ENCODE assay signal across 8 mouse cellular contexts in genomic region chr11:90686287-90687025, GRCm38 (mm10). TPM values are rescaled to one million over a fixed set of nuclear protein-coding genes. Genes with fewer than 3 reads are reported as not detected.
DNase-seq lines count a peak whose midpoint lies in the region; ATAC-seq and TF ChIP-seq lines count a peak whose summit lies in the region.

No protein-coding gene starts in this region.

- peak overlapping the region; percentile 82 for H3K4me2 ChIP-seq in hindbrain, embryonic 13.5 days
- H3K4me2 ChIP-seq in lung, embryonic 16.5 days (ENCODE audit: low read depth, low read length) = peak overlapping the region; percentile 91
- H3K4me2 ChIP-seq in stomach, embryonic 14.5 days (replicated peaks; ENCODE audit: low read depth, low read length) = peak overlapping the region; percentile 89

- no peak for ATAC-seq in hindbrain, embryonic 13.5 days (ENCODE audit: low FRiP score)
- peak; percentile 21; the same call in 1 of the 2 replicates for ATAC-seq in lung, embryonic 16.5 days (ENCODE audit: low read depth)
- 0 out of 2 replicates have a peak, but pooled peaks have one; percentile 31 for ATAC-seq in stomach, embryonic 14.5 days (ENCODE audit: insufficient number of reproducible peaks, insufficient read depth, low FRiP score, low read depth)
- ATAC-seq in activated CD4-positive, CD25-positive, alpha-beta regulatory T cell, adult 4 months = no peak

- peak in 1 of 2 experiments; percentile 12 for DNase-seq in cerebellum, adult 2 months
- no peak for DNase-seq in cerebellum, postnatal 4 days (ENCODE audit: low spot score in 2 of 2)
- DNase-seq in c-Kit-positive CD71-positive TER-119-positive erythroid progenitor cells, embryonic 14.5 days (ENCODE audit: low spot score) = peak; percentile 67
- no peak for DNase-seq in urinary bladder, postnatal 10 days (ENCODE audit: low spot score)

- H3K36me3 ChIP-seq in hindbrain, embryonic 13.5 days = no peaks in the 10 kb centered on the region
- H3K36me3 ChIP-seq in lung, embryonic 16.5 days (ENCODE audit: control insufficient read depth, insufficient read depth, low read length) = peaks cover 7% of the 10 kb centered on the region; the same call in 1 of the 2 replicates
- no peaks in the 10 kb centered on the region for H3K36me3 ChIP-seq in stomach, embryonic 14.5 days (ENCODE audit: control insufficient read depth, insufficient read depth, low read length)

- H3K9ac ChIP-seq in hindbrain, embryonic 13.5 days = peak overlapping the region; percentile 74
- peak overlapping the region; percentile 72 for H3K9ac ChIP-seq in lung, embryonic 16.5 days (ENCODE audit: low read length)
- H3K9ac ChIP-seq in stomach, embryonic 14.5 days (replicated peaks; ENCODE audit: low read depth, low read length) = peak overlapping the region; percentile 38; the same call in 1 of the 2 replicates

- TF ChIP-seq CTCF in cerebellum, adult 2 months (IDR thresholded peaks at IDR 0.05; ENCODE audit: borderline replicate concordance, insufficient read depth, low read depth, low read length) = no peak

- no peaks in the 10 kb centered on the region for H3K4me1 ChIP-seq in cerebellum, adult 2 months (ENCODE audit: control insufficient read depth, insufficient read depth, low read length)
- H3K4me1 ChIP-seq in hindbrain, embryonic 13.5 days (replicated peaks) = peaks cover 20% of the 10 kb centered on the region
- peaks cover 9% of the 10 kb centered on the region for H3K4me1 ChIP-seq in lung, embryonic 16.5 days (replicated peaks; ENCODE audit: control insufficient read depth, insufficient read depth, low read length)
- peaks cover 7% of the 10 kb centered on the region; the same call in 1 of the 2 replicates for H3K4me1 ChIP-seq in stomach, embryonic 14.5 days (ENCODE audit: control insufficient read depth, insufficient read depth, low read length)

- H3K27ac ChIP-seq in cerebellum, adult 2 months (ENCODE audit: insufficient read depth, low read length) = no peak overlapping the region
- no peak overlapping the region for H3K27ac ChIP-seq in hindbrain, embryonic 13.5 days
- no peak overlapping the region for H3K27ac ChIP-seq in lung, embryonic 16.5 days (ENCODE audit: low read length)
- no peak overlapping the region for H3K27ac ChIP-seq in stomach, embryonic 14.5 days (ENCODE audit: low read length)

- no peaks in the 10 kb centered on the region for H3K9me3 ChIP-seq in hindbrain, embryonic 13.5 days
- H3K9me3 ChIP-seq in lung, embryonic 16.5 days (ENCODE audit: control insufficient read depth, low read length) = no peaks in the 10 kb centered on the region
- no peaks in the 10 kb centered on the region for H3K9me3 ChIP-seq in stomach, embryonic 14.5 days (ENCODE audit: control insufficient read depth, low read depth, low read length)

- H3K27me3 ChIP-seq in cerebellum, adult 2 months (ENCODE audit: control insufficient read depth, insufficient read depth, low read length) = no peaks in the 10 kb centered on the region; the same call in 1 of the 2 replicates
- H3K27me3 ChIP-seq in hindbrain, embryonic 13.5 days = peaks cover 11% of the 10 kb centered on the region; the same call in 1 of the 2 replicates
- H3K27me3 ChIP-seq in lung, embryonic 16.5 days (ENCODE audit: control insufficient read depth, insufficient read depth, low read depth, low read length) = no peaks in the 10 kb centered on the region
- H3K27me3 ChIP-seq in stomach, embryonic 14.5 days (ENCODE audit: control insufficient read depth, insufficient read depth, low read length) = no peaks in the 10 kb centered on the region

- no peak for TF ChIP-seq POLR2A in cerebellum, adult 2 months (IDR thresholded peaks at IDR 0.05; ENCODE audit: borderline replicate concordance, insufficient read depth, low read length)

- WGBS in cerebellum, adult 2 months = 74% methylated on average over 13 of the region's 13 CpGs
- 74% methylated on average over 13 of the region's 13 CpGs for WGBS in hindbrain, embryonic 13.5 days
- WGBS in lung, embryonic 16.5 days = 68% methylated on average over 13 of the region's 13 CpGs
- 68% methylated on average over 13 of the region's 13 CpGs for WGBS in stomach, embryonic 14.5 days

- H3K4me3 ChIP-seq in cerebellum, adult 2 months (replicated peaks; ENCODE audit: insufficient read depth, low read depth, low read length) = peak overlapping the region; percentile 90
- H3K4me3 ChIP-seq in hindbrain, embryonic 13.5 days = peak overlapping the region; percentile 55
- peak overlapping the region; percentile 69 for H3K4me3 ChIP-seq in lung, embryonic 16.5 days (ENCODE audit: low read length)
- peak overlapping the region; percentile 45 for H3K4me3 ChIP-seq in stomach, embryonic 14.5 days (ENCODE audit: low read depth, low read length)

RNA-seq across cellular contexts. Expression of gene Tom1l1, which starts 1.7 kb away (rescaled TPM):
- 17.3 and 19.0 TPM in 2 replicates for polyA plus RNA-seq in cerebellum, adult 2 months (2012; rRNA removed)
- 15.0 and 17.6 TPM in 2 replicates for polyA plus RNA-seq in hindbrain, embryonic 13.5 days (2015; fragmentation: Nextera tagmentation; extraction: Ambion mirVana)
- polyA plus RNA-seq in lung, embryonic 16.5 days (2015; fragmentation: Nextera tagmentation; extraction: Ambion mirVana) = 40.3 and 41.7 TPM in 2 replicates
- 37.3 and 41.2 TPM in 2 replicates for polyA plus RNA-seq in stomach, embryonic 14.5 days (2014; fragmentation: Nextera tagmentation; extraction: Ambion mirVana)
- polyA plus RNA-seq in activated CD4-positive, CD25-positive, alpha-beta regulatory T cell, adult 4 months (2017; shearing (Covaris generic)) = 1 to 10 TPM; 1.0 to 1.9 TPM

RNA-seq across cellular contexts. Expression of gene Cox11, which starts 48.5 kb away (rescaled TPM):
- polyA plus RNA-seq in cerebellum, adult 2 months (2012; rRNA removed) = 31.5 and 31.7 TPM in 2 replicates
- polyA plus RNA-seq in hindbrain, embryonic 13.5 days (2015; fragmentation: Nextera tagmentation; extraction: Ambion mirVana) = 36.4 and 38.2 TPM in 2 replicates
- polyA plus RNA-seq in lung, embryonic 16.5 days (2015; fragmentation: Nextera tagmentation; extraction: Ambion mirVana) = 27.2 and 29.3 TPM in 2 replicates
- 27.7 and 30.9 TPM in 2 replicates for polyA plus RNA-seq in stomach, embryonic 14.5 days (2014; fragmentation: Nextera tagmentation; extraction: Ambion mirVana)
- polyA plus RNA-seq in activated CD4-positive, CD25-positive, alpha-beta regulatory T cell, adult 4 months (2017; shearing (Covaris generic)) = 10 to 100 TPM; 18.5 to 24.9 TPM

RNA-seq across cellular contexts. Expression of gene Stxbp4, which starts 48.6 kb away (rescaled TPM):
- polyA plus RNA-seq in cerebellum, adult 2 months (2012; rRNA removed) = 7.4 and 8.1 TPM in 2 replicates
- polyA plus RNA-seq in hindbrain, embryonic 13.5 days (2015; fragmentation: Nextera tagmentation; extraction: Ambion mirVana) = 23.5 and 25.7 TPM in 2 replicates
- 20.5 and 22.4 TPM in 2 replicates for polyA plus RNA-seq in lung, embryonic 16.5 days (2015; fragmentation: Nextera tagmentation; extraction: Ambion mirVana)
- 25.9 and 27.2 TPM in 2 replicates for polyA plus RNA-seq in stomach, embryonic 14.5 days (2014; fragmentation: Nextera tagmentation; extraction: Ambion mirVana)
- 1 to 10 TPM; 1.9 to 3.1 TPM for polyA plus RNA-seq in activated CD4-positive, CD25-positive, alpha-beta regulatory T cell, adult 4 months (2017; shearing (Covaris generic))

Comparison
In these comparisons a context has a peak if more than half of its experiments do, and no peak if none do; other contexts are left out.
1. ATAC-seq: peak in lung, embryonic 16.5 days (single experiment) and stomach, embryonic 14.5 days (single experiment); none in hindbrain, embryonic 13.5 days (single experiment) and activated CD4-positive, CD25-positive, alpha-beta regulatory T cell, adult 4 months (single experiment).
2. Peak in every context shown above with its lines, with median percentiles within 50 percentile points of each other: H3K4me3 ChIP-seq, H3K4me2 ChIP-seq and H3K9ac ChIP-seq.